Mouse (Mus musculus) CH12F3 (cell line): ENCODE measurements around the gene Ppp1r13l.

ENCODE experiments used
- in situ Hi-C: fragments of 300-500 bp; cut with MboI; formaldehyde crosslinking; loops from 2 replicates; pipeline ENCODE4 v1.14.3; 2020; ENCODE audit warnings: low sequenced_read_pairs

The Ppp1r13l gene

GRCm38 (mm10) chr7:19362276-19362675 lies 2.7 kb downstream of the Ppp1r13l start:
- in situ Hi-C loops = no loop called here

GRCm38 (mm10) chr7:19363881-19364280 lies 4.3 kb downstream of the Ppp1r13l start:
- in situ Hi-C loops = no loop called here

GRCm38 (mm10) chr7:19365376-19365775 lies 5.8 kb downstream of the Ppp1r13l start:
- in situ Hi-C loops = no loop called here

GRCm38 (mm10) chr7:19368380-19368779 lies 8.8 kb downstream of the Ppp1r13l start:
- in situ Hi-C loops = no loop called here

- in situ Hi-C loops = no loop called here
Measured at GRCm38 (mm10) chr7:19369823-19370425, 10.4 kb downstream of the Ppp1r13l start.

GRCm38 (mm10) chr7:19373367-19373766 lies 13.8 kb downstream of the Ppp1r13l start:
- in situ Hi-C loops = no loop called here

- in situ Hi-C loops = no loop called here
Measured at GRCm38 (mm10) chr7:19375368-19375767, 15.8 kb downstream of the Ppp1r13l start.

GRCm38 (mm10) chr7:19376019-19376418 lies 16.5 kb downstream of the Ppp1r13l start:
- in situ Hi-C loops = no loop called here

GRCm38 (mm10) chr7:19378049-19378448 lies 18.5 kb downstream of the Ppp1r13l start:
- in situ Hi-C loops = no loop called here

- in situ Hi-C loops = no loop called here
Measured at GRCm38 (mm10) chr7:19381377-19382165, 22.0 kb downstream of the Ppp1r13l start, which contains the start of gene Ercc2. Gene Ercc2, plus strand, starts transcription at chr7:19382010.

GRCm38 (mm10) chr7:19382166-19382541 lies 22.6 kb downstream of the Ppp1r13l start:
- in situ Hi-C loops = no loop called here

- in situ Hi-C loops = no loop called here
Measured at GRCm38 (mm10) chr7:19383708-19384107, 24.2 kb downstream of the Ppp1r13l start.

- in situ Hi-C loops = no loop called here
Measured at GRCm38 (mm10) chr7:19388699-19389413, 29.3 kb downstream of the Ppp1r13l start.

- in situ Hi-C loops = no loop called here
Measured at GRCm38 (mm10) chr7:19394484-19394883, 34.9 kb downstream of the Ppp1r13l start.

- in situ Hi-C loops = no loop called here
Measured at GRCm38 (mm10) chr7:19399496-19400280, 40.1 kb downstream of the Ppp1r13l start.

GRCm38 (mm10) chr7:19400946-19401345 lies 41.4 kb downstream of the Ppp1r13l start:
- in situ Hi-C loops = no loop called here

GRCm38 (mm10) chr7:19402535-19403112 lies 43.1 kb downstream of the Ppp1r13l start:
- in situ Hi-C loops = no loop called here

GRCm38 (mm10) chr7:19403731-19404296 lies 44.3 kb downstream of the Ppp1r13l start, which contains the start of gene Klc3:
Gene Klc3, minus strand, starts transcription at chr7:19404104.
- in situ Hi-C loops = no loop called here

- in situ Hi-C loops = no loop called here
Measured at GRCm38 (mm10) chr7:19404476-19404875, 44.9 kb downstream of the Ppp1r13l start, which contains the start of gene Ckm. Gene Ckm, plus strand, starts transcription at chr7:19404776.

GRCm38 (mm10) chr7:19405417-19405816 lies 45.9 kb downstream of the Ppp1r13l start:
- in situ Hi-C loops = no loop called here
